Mouse (Mus musculus): ENCODE data around the gene Ntng1. TPM values are rescaled to one million over a fixed set of nuclear protein-coding genes. Genes with fewer than 3 reads are reported as not detected.

Gene Ntng1
- polyA plus RNA-seq, 1 experiment: 0.02 TPM

DNA sequence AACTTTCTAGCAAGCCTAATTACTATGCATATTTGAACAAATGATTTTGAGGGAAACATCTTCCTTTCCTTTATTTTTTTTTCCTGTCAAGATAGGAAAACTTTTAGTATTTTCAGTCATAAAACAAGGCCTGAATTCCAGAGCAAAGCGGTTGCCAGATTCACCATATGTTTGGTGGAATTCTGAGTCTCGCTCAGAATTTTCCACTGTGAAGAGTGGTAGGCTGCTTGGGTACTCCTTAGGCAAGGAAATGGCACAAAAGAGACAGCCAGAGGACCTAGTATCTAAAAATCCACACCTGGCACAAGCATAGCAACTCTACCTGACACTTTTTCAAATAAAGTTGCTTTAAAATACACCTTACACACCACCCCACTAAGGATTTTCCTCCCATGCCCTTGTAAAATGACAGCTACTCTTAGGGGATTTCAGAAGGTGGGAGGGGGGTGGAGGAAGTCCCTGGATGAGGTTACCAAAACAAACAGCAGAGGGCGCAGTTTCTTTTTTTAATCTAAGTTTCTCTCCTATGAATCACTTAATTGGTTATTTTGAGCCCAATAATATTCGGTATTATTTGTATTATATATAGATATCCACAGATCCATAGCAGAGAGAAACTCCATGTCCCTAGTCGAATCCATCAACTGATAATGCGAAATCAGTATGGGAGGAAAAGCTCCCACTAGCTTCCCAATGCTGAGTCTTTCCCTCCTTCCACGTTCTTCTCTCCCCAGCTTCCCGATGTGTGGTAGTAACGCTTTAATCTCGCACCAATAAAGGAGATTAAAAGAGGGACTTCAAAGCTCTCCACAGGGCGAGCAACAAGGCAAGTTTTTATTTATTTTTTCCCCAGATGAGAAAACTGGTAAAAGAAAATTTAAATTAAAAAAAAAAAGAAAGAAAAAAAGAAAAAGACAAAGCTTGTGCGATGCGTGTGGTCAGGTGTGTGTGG, 2.2 kb downstream of the Ntng1 start:
- TF ChIP-seq MAX (IDR thresholded peaks at IDR 0.05) (no peak), CEBPB (IDR thresholded peaks at IDR 0.05; ENCODE audit: low read depth) (no peak), FOSL1 (IDR thresholded peaks at IDR 0.05; ENCODE audit: insufficient read depth, low read length, poor library complexity, severe bottlenecking) (no peak), USF1 (IDR thresholded peaks at IDR 0.05; ENCODE audit: low read depth) (no peak), CTCF (IDR thresholded peaks at IDR 0.05; ENCODE audit: control insufficient read depth, insufficient read depth, insufficient read length) (no peak), MYOG (IDR thresholded peaks at IDR 0.05; ENCODE audit: control insufficient read depth, extremely low read depth, insufficient read length) (no peak), MYOD1 (IDR thresholded peaks at IDR 0.05; ENCODE audit: control insufficient read depth, insufficient read length, low read depth) (no peak)
- H3K27me3 ChIP-seq (ENCODE audit: control insufficient read depth, insufficient read depth, insufficient read length): peaks cover 16% of the 10 kb centered on the region
- no peak overlapping the region for H3ac ChIP-seq (ENCODE audit: control insufficient read depth, insufficient read length, low read depth)
- no peaks in the 10 kb centered on the region for H3K79me3 ChIP-seq (ENCODE audit: low read depth)
- H3K36me3 ChIP-seq (ENCODE audit: control insufficient read depth, insufficient read depth): no peaks in the 10 kb centered on the region
- H3K4me3 ChIP-seq (ENCODE audit: insufficient read depth, poor library complexity, severe bottlenecking): no peak overlapping the region
- H3K79me2 ChIP-seq (ENCODE audit: control insufficient read depth, insufficient read depth): no peaks in the 10 kb centered on the region

DNA sequence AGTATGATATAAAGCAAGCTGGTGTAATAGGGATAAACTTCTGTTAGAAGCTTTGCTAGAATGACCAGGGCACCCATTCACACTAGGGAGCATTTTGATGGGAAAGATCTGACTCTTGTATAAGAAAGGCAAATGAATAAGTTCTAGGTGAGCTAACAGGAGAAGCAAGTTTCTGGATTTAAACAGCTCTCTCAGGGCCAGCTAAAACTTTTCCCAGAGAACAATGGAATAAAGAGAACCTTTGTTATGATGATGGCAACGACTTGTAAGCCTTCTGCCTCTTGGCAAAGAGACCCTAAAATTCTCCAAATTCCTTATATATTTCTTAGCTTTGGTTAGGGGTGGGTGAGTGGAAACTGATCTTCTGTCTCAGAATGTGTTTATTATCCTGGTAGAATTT, 7.7 kb downstream of the Ntng1 start:
- Histone ChIP-seq H3K27me3 (ENCODE audit: control insufficient read depth, insufficient read depth, insufficient read length) (no peaks in the 10 kb centered on the region), H3ac (ENCODE audit: control insufficient read depth, insufficient read length, low read depth) (no peak overlapping the region), H3K79me2 (ENCODE audit: control insufficient read depth, insufficient read depth) (no peaks in the 10 kb centered on the region), H3K79me3 (ENCODE audit: low read depth) (no peaks in the 10 kb centered on the region), H3K36me3 (ENCODE audit: control insufficient read depth, insufficient read depth) (no peaks in the 10 kb centered on the region), H3K4me3 (ENCODE audit: insufficient read depth, poor library complexity, severe bottlenecking) (no peak overlapping the region)
- TF ChIP-seq FOSL1 (IDR thresholded peaks at IDR 0.05; ENCODE audit: insufficient read depth, low read length, poor library complexity, severe bottlenecking): no peak

DNA sequence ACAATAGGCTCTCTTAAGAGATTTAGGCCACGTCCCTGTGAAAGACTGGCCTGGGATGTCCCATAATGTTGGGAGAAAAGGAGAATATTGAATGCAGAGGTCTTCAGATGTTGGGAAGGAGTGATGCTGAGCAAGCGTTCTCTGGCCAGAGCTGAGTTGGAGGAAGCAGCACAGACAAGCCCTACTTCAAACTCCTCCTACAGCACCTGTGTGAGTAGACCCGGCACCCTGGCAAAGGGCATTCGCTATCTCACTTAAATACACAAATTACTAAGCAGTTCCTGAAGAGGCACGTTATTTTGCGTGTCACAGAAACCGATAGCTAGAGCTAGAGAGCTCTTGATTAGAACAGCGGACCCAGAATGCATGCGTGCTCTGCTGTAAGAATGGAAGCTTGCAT, 10.7 kb downstream of the Ntng1 start:
- Histone ChIP-seq H3K79me2 (ENCODE audit: control insufficient read depth, insufficient read depth) (no peaks in the 10 kb centered on the region), H3ac (ENCODE audit: control insufficient read depth, insufficient read length, low read depth) (no peak overlapping the region), H3K27me3 (ENCODE audit: control insufficient read depth, insufficient read depth, insufficient read length) (no peaks in the 10 kb centered on the region), H3K4me3 (ENCODE audit: insufficient read depth, poor library complexity, severe bottlenecking) (no peak overlapping the region), H3K36me3 (ENCODE audit: control insufficient read depth, insufficient read depth) (no peaks in the 10 kb centered on the region), H3K79me3 (ENCODE audit: low read depth) (no peaks in the 10 kb centered on the region)
- TF ChIP-seq CEBPB (IDR thresholded peaks at IDR 0.05; ENCODE audit: low read depth): no peak
- no peak for TF ChIP-seq MYOG (IDR thresholded peaks at IDR 0.05; ENCODE audit: control insufficient read depth, extremely low read depth, insufficient read length)
- TF ChIP-seq MYOD1 (IDR thresholded peaks at IDR 0.05; ENCODE audit: control insufficient read depth, insufficient read length, low read depth): no peak
- TF ChIP-seq FOSL1 (IDR thresholded peaks at IDR 0.05; ENCODE audit: insufficient read depth, low read length, poor library complexity, severe bottlenecking): no peak
- no peak for TF ChIP-seq CTCF (IDR thresholded peaks at IDR 0.05; ENCODE audit: control insufficient read depth, insufficient read depth, insufficient read length)
- no peak for TF ChIP-seq USF1 (IDR thresholded peaks at IDR 0.05; ENCODE audit: low read depth)
- no peak for TF ChIP-seq MAX (IDR thresholded peaks at IDR 0.05)

DNA sequence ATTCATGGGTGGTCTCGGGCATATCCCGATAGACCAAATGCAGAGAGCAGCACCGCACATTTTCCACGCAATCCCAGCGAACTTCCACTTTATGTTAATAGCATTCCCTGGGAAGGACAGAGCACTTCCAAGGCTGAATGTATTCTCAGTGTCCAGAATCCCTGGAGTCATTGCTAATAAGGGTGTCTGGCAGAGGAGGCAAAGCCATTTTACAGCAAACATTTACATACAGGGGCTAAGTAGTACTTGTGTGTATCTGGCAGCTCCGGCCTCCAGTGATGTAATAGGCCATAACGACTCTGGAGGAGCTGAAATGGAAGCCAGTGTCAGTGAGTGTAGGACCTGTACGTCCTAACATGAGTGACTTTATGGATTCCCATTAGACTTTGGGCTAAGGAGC, 11.5 kb downstream of the Ntng1 start:
- TF ChIP-seq CTCF (IDR thresholded peaks at IDR 0.05; ENCODE audit: control insufficient read depth, insufficient read depth, insufficient read length) (no peak), MYOD1 (IDR thresholded peaks at IDR 0.05; ENCODE audit: control insufficient read depth, insufficient read length, low read depth) (no peak), CEBPB (IDR thresholded peaks at IDR 0.05; ENCODE audit: low read depth) (no peak), USF1 (IDR thresholded peaks at IDR 0.05; ENCODE audit: low read depth) (no peak), FOSL1 (IDR thresholded peaks at IDR 0.05; ENCODE audit: insufficient read depth, low read length, poor library complexity, severe bottlenecking) (no peak), MYOG (IDR thresholded peaks at IDR 0.05; ENCODE audit: control insufficient read depth, extremely low read depth, insufficient read length) (no peak), MAX (IDR thresholded peaks at IDR 0.05) (no peak)
- H3K36me3 ChIP-seq (ENCODE audit: control insufficient read depth, insufficient read depth): no peaks in the 10 kb centered on the region
- H3K79me2 ChIP-seq (ENCODE audit: control insufficient read depth, insufficient read depth): no peaks in the 10 kb centered on the region
- H3K4me3 ChIP-seq (ENCODE audit: insufficient read depth, poor library complexity, severe bottlenecking): no peak overlapping the region
- H3ac ChIP-seq (ENCODE audit: control insufficient read depth, insufficient read length, low read depth): no peak overlapping the region
- no peaks in the 10 kb centered on the region for H3K27me3 ChIP-seq (ENCODE audit: control insufficient read depth, insufficient read depth, insufficient read length)
- no peaks in the 10 kb centered on the region for H3K79me3 ChIP-seq (ENCODE audit: low read depth)

DNA sequence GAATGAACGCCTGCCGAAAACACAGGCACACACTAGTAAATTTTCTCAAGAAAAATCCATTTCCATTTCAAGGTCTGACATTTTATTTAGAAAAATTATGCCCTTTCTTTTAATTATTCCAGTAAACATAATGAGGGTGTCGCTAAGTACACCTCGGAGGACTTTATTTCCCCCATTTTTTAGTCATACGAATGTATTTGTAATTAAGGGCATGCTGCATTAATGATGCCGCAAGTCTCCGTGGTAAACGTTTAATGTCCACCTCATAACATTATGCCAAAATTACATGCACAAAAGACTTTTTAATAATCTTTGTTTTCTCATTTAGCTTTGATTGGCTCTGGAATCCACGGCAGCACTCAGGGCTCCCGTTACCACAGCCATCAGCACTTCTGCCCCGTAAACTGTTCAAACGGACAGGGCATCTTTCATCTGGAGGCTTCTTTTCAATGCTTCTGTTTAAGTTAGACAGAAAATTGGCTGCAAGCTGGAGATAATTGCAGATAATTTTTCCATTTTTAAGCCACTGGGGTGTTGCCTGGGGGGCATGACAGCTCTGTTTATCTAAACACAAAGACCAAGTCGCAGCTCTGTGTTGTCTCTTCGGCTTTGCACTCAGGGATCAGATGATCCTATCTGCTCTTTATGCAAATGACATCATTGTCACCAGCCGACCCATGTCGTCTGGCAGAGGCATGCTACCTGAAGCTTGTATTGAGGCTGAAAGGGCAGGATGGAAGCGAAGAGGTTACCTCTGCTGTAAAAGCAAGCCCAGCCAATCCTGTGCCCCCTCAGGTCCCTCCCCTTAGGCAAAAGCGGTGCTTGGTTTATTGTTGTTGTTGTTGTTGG, 12.5 kb downstream of the Ntng1 start:
- Histone ChIP-seq H3K79me2 (ENCODE audit: control insufficient read depth, insufficient read depth) (no peaks in the 10 kb centered on the region), H3ac (ENCODE audit: control insufficient read depth, insufficient read length, low read depth) (no peak overlapping the region), H3K27me3 (ENCODE audit: control insufficient read depth, insufficient read depth, insufficient read length) (no peaks in the 10 kb centered on the region), H3K79me3 (ENCODE audit: low read depth) (no peaks in the 10 kb centered on the region), H3K36me3 (ENCODE audit: control insufficient read depth, insufficient read depth) (no peaks in the 10 kb centered on the region), H3K4me3 (ENCODE audit: insufficient read depth, poor library complexity, severe bottlenecking) (no peak overlapping the region)
- TF ChIP-seq FOSL1 (IDR thresholded peaks at IDR 0.05; ENCODE audit: insufficient read depth, low read length, poor library complexity, severe bottlenecking) (no peak), MAX (IDR thresholded peaks at IDR 0.05) (no peak), MYOG (IDR thresholded peaks at IDR 0.05; ENCODE audit: control insufficient read depth, extremely low read depth, insufficient read length) (no peak), MYOD1 (IDR thresholded peaks at IDR 0.05; ENCODE audit: control insufficient read depth, insufficient read length, low read depth) (no peak), CEBPB (IDR thresholded peaks at IDR 0.05; ENCODE audit: low read depth) (no peak), USF1 (IDR thresholded peaks at IDR 0.05; ENCODE audit: low read depth) (no peak), CTCF (IDR thresholded peaks at IDR 0.05; ENCODE audit: control insufficient read depth, insufficient read depth, insufficient read length) (no peak)
